Mouse (Mus musculus): ENCODE measurements around the gene Slc9a3r2. TPM values are rescaled to one million over a fixed set of nuclear protein-coding genes. Genes with fewer than 3 reads are reported as not detected.

Gene Slc9a3r2
- polyA plus RNA-seq, 2 experiments, result 5.5 to 8.1 TPM

DNA sequence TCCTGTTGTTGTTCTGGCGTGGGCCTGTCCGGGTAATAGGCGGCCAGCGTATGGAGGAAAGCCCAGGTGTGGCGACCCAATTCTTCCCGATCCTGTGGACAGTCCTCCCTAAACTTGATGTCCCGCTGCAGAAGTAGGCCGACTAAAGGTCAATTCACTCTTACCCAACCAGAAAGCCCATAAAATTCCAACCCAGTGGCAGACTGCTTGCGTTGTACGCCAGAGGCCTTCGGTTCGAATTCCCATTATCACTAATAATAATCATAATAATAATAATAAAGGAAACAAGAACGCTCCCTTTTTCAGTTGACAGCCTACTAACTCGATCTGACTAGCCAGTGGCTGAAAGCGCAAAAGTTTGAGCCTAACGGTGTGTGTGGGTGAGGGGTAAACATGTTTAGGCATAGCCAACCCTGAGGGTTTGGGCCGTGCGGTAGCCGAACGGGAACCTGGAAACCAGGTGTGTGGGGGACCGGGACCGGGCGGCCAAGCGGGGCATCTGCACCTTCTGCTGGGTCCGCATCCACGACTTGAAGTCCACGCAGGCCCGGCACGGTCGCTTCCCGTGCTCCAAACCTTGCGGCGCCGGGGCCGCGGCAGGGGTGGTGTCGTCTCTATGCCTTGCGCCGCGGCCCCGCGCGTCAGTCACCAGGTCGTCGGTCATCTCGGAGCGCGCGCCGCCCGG lies 45.3 kb upstream of the Slc9a3r2 start:
- peak overlapping the region; percentile 83 to 96 for H3K4me3 ChIP-seq (ENCODE audit: insufficient read depth in 1 of 2, low read depth in 2 of 2, low read length in 2 of 2)
- H3K4me2 ChIP-seq (ENCODE audit: low read depth), result peak overlapping the region; percentile 80
- peaks cover 3% of the 10 kb centered on the region for H3K36me3 ChIP-seq (replicated peaks; ENCODE audit: control insufficient read depth, insufficient read depth, low read depth)
- WGBS (ENCODE audit: insufficient replicate concordance), result 6% methylated on average over 51 of the region's 51 CpGs
- peaks cover 8% of the 10 kb centered on the region for H3K27me3 ChIP-seq (ENCODE audit: control insufficient read depth, insufficient read depth, low read length)
- H3K27ac ChIP-seq, result peak overlapping the region; percentile 67
- TF ChIP-seq CTCF (IDR thresholded peaks at IDR 0.05; ENCODE audit: low read depth) (no peak), EP300 (IDR thresholded peaks at IDR 0.05; ENCODE audit: low read depth) (no peak)
- DNase-seq (ENCODE audit: low read depth in 3 of 3, low spot score in 3 of 3) (no peak), ATAC-seq (ENCODE audit: insufficient read depth) (peak; percentile 19)
- H3K9ac ChIP-seq (replicated peaks), result peak overlapping the region; percentile 80
- peaks cover 6 to 8% of the 10 kb centered on the region in 2 experiments for H3K4me1 ChIP-seq (replicated peaks; ENCODE audit: control insufficient read depth in 2 of 2, insufficient read depth in 2 of 2, low read length in 1 of 2)
- no peaks in the 10 kb centered on the region for H3K9me3 ChIP-seq (ENCODE audit: control insufficient read depth, low read length)

- no peaks in the 10 kb centered on the region for H3K9me3 ChIP-seq (ENCODE audit: control insufficient read depth, low read length)
- peaks cover 6 to 14% of the 10 kb centered on the region in 2 experiments for H3K4me1 ChIP-seq (replicated peaks; ENCODE audit: control insufficient read depth in 2 of 2, insufficient read depth in 2 of 2, low read length in 1 of 2)
- no peak overlapping the region for H3K27ac ChIP-seq
- no peak overlapping the region for H3K4me2 ChIP-seq (ENCODE audit: low read depth)
- TF ChIP-seq EP300 (IDR thresholded peaks at IDR 0.05; ENCODE audit: low read depth) (no peak), CTCF (IDR thresholded peaks at IDR 0.05; ENCODE audit: low read depth) (no peak)
- no peak overlapping the region for H3K4me3 ChIP-seq (ENCODE audit: insufficient read depth in 1 of 2, low read depth in 2 of 2, low read length in 2 of 2)
- H3K9ac ChIP-seq (replicated peaks), result no peak overlapping the region
- peaks cover 39% of the 10 kb centered on the region for H3K27me3 ChIP-seq (ENCODE audit: control insufficient read depth, insufficient read depth, low read length)
- peaks cover 3% of the 10 kb centered on the region for H3K36me3 ChIP-seq (replicated peaks; ENCODE audit: control insufficient read depth, insufficient read depth, low read depth)
- ATAC-seq (ENCODE audit: insufficient read depth) (no peak), DNase-seq (ENCODE audit: low read depth in 3 of 3, low spot score in 3 of 3) (no peak)
- WGBS (ENCODE audit: insufficient replicate concordance), result 50% methylated on average over 5 of the region's 5 CpGs
Observed at GRCm38 (mm10) chr17:24692385-24692784, 42.3 kb upstream of the Slc9a3r2 start.

DNA sequence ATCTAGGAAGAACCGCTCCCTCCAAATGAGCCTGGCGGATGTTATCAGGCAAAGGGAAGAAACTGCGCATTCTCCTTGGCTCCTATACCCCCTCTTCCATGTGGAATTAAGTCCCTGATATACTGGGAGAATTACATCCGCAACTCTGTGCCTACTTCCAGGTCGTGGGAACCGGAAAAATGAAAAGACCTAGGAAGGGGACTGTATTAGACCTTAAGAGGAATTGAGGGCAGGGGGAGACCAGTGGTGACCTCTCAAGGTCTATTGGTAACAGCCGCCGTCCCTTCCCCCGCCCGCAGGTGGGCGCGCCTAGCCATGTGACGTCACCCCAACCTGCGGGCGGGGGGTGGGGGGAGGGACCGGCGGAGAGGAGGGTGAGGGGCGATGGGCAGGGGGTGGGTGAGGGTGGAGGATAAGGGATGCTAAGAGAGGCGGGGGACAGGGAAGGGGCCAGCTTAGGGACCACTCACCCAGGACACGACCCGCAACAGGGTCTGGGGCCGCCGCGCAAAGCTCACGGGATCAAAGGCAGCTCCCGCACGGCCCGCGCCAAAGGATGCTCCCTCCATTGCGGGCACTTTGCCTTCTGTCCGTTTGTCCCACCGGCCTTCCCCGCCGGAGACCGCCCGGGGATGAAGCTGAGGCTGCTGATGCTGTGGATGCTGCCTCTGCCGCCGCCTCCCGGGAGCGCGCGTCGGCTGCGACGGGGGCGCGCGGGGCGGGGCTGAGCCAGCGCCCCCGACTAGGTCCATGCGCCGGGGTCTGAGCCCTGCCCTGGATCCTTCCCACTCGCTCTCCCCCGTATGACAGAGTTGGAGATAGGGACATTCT lies 39.3 kb upstream of the Slc9a3r2 start, which contains the start of gene Syngr3:
Syngr3 (minus strand) TSS at position 705 of the 831 bp plus-strand sequence.
- WGBS (ENCODE audit: insufficient replicate concordance), result 2% methylated on average over 54 of the region's 55 CpGs
- peaks cover 41% of the 10 kb centered on the region for H3K27me3 ChIP-seq (ENCODE audit: control insufficient read depth, insufficient read depth, low read length)

GRCm38 (mm10) chr17:24687599-24687998 lies 37.5 kb upstream of the Slc9a3r2 start:
- ATAC-seq (ENCODE audit: insufficient read depth) (no peak), DNase-seq (ENCODE audit: low read depth in 3 of 3, low spot score in 3 of 3) (no peak)
- peak overlapping the region; percentile 44 to 52 for H3K4me3 ChIP-seq (ENCODE audit: insufficient read depth in 1 of 2, low read depth in 2 of 2, low read length in 2 of 2)
- TF ChIP-seq EP300 (IDR thresholded peaks at IDR 0.05; ENCODE audit: low read depth), result no peak
- TF ChIP-seq CTCF (IDR thresholded peaks at IDR 0.05; ENCODE audit: low read depth), result no peak
- H3K4me2 ChIP-seq (ENCODE audit: low read depth), result peak overlapping the region; percentile 61
- 19% methylated on average over 23 of the region's 23 CpGs for WGBS (ENCODE audit: insufficient replicate concordance)
- H3K4me1 ChIP-seq (replicated peaks; ENCODE audit: control insufficient read depth in 2 of 2, insufficient read depth in 2 of 2, low read length in 1 of 2), result peaks cover 3 to 10% of the 10 kb centered on the region in 2 experiments
- peaks cover 41% of the 10 kb centered on the region for H3K27me3 ChIP-seq (ENCODE audit: control insufficient read depth, insufficient read depth, low read length)
- no peaks in the 10 kb centered on the region for H3K9me3 ChIP-seq (ENCODE audit: control insufficient read depth, low read length)
- H3K36me3 ChIP-seq (replicated peaks; ENCODE audit: control insufficient read depth, insufficient read depth, low read depth), result no peaks in the 10 kb centered on the region; the same call in 1 of the 2 replicates
- H3K27ac ChIP-seq, result no peak overlapping the region
- no peak overlapping the region for H3K9ac ChIP-seq (replicated peaks)

More for the DNA sequence above, 39.3 kb upstream of the Slc9a3r2 start, which contains the start of gene Syngr3:
- H3K36me3 ChIP-seq (replicated peaks; ENCODE audit: control insufficient read depth, insufficient read depth, low read depth), result peaks cover 3% of the 10 kb centered on the region
- TF ChIP-seq CTCF (IDR thresholded peaks at IDR 0.05; ENCODE audit: low read depth) (no peak), EP300 (IDR thresholded peaks at IDR 0.05; ENCODE audit: low read depth) (no peak)
- H3K4me2 ChIP-seq (ENCODE audit: low read depth), result peak within 1 kb of the TSS; percentile 38
- H3K27ac ChIP-seq, result no peak within 1 kb of the TSS
- H3K4me1 ChIP-seq (replicated peaks; ENCODE audit: control insufficient read depth in 2 of 2, insufficient read depth in 2 of 2, low read length in 1 of 2), result peaks cover 3 to 10% of the 10 kb centered on the region in 2 experiments
- no peak for DNase-seq (ENCODE audit: low read depth in 3 of 3, low spot score in 3 of 3)
- H3K4me3 ChIP-seq (ENCODE audit: insufficient read depth in 1 of 2, low read depth in 2 of 2, low read length in 2 of 2), result peak within 1 kb of the TSS in 1 of 2 experiments; percentile 34; a peak in 2 of 4 replicates
- ATAC-seq (ENCODE audit: insufficient read depth), result no peak
- no peak within 1 kb of the TSS for H3K9ac ChIP-seq (replicated peaks)
- H3K9me3 ChIP-seq (ENCODE audit: control insufficient read depth, low read length), result no peaks in the 10 kb centered on the region
